Mouse (Mus musculus): ENCODE results near the gene C530008M17Rik. TPM values are rescaled to one million over a fixed set of nuclear protein-coding genes. Genes with fewer than 3 reads are reported as not detected.

Gene C530008M17Rik
- polyA plus RNA-seq, 1 experiment from 2014 or later = 63.6 TPM

GRCm38 (mm10) chr5:76866819-76867218 lies 210.5 kb downstream of the C530008M17Rik start:
- H3K27ac ChIP-seq (ENCODE audit: low read depth, low read length) = no peak overlapping the region
- H3K4me2 ChIP-seq (ENCODE audit: low read depth, low read length) = no peak overlapping the region
- no peaks in the 10 kb centered on the region for H3K27me3 ChIP-seq (ENCODE audit: control insufficient read depth, insufficient read depth, low read length)
- H3K9ac ChIP-seq (replicated peaks; ENCODE audit: low read depth, low read length) = no peak overlapping the region
- H3K4me1 ChIP-seq (ENCODE audit: control insufficient read depth, insufficient read depth, low read length) = no peaks in the 10 kb centered on the region
- H3K4me3 ChIP-seq (ENCODE audit: low read depth, low read length) = no peak overlapping the region
- H3K36me3 ChIP-seq (ENCODE audit: control insufficient read depth, insufficient read depth, low read length) = peaks cover 22% of the 10 kb centered on the region
- WGBS = 76% methylated on average over 8 of the region's 8 CpGs
- no peak for ATAC-seq (ENCODE audit: low read depth)
- H3K9me3 ChIP-seq (ENCODE audit: control insufficient read depth, low read length) = no peaks in the 10 kb centered on the region

GRCm38 (mm10) chr5:76868693-76869286 lies 212.5 kb downstream of the C530008M17Rik start:
- H3K36me3 ChIP-seq (ENCODE audit: control insufficient read depth, insufficient read depth, low read length) = peaks cover 29% of the 10 kb centered on the region
- 29% methylated on average over 16 of the region's 16 CpGs for WGBS
- peak; percentile 90 for ATAC-seq (ENCODE audit: low read depth)

GRCm38 (mm10) chr5:76869553-76869952 lies 213.2 kb downstream of the C530008M17Rik start:
- no peak overlapping the region for H3K27ac ChIP-seq (ENCODE audit: low read depth, low read length)
- WGBS = 62% methylated on average over 6 of the region's 6 CpGs
- peak overlapping the region; percentile 28; the same call in 1 of the 2 replicates for H3K4me2 ChIP-seq (ENCODE audit: low read depth, low read length)
- no peak for ATAC-seq (ENCODE audit: low read depth)
- no peaks in the 10 kb centered on the region for H3K9me3 ChIP-seq (ENCODE audit: control insufficient read depth, low read length)
- no peak overlapping the region for H3K4me3 ChIP-seq (ENCODE audit: low read depth, low read length)
- H3K36me3 ChIP-seq (ENCODE audit: control insufficient read depth, insufficient read depth, low read length) = peaks cover 33% of the 10 kb centered on the region
- H3K27me3 ChIP-seq (ENCODE audit: control insufficient read depth, insufficient read depth, low read length) = no peaks in the 10 kb centered on the region
- no peaks in the 10 kb centered on the region for H3K4me1 ChIP-seq (ENCODE audit: control insufficient read depth, insufficient read depth, low read length)
- H3K9ac ChIP-seq (replicated peaks; ENCODE audit: low read depth, low read length) = no peak overlapping the region

More at GRCm38 (mm10) chr5:76868693-76869286, 212.5 kb downstream of the C530008M17Rik start:
- Histone ChIP-seq H3K4me1 (ENCODE audit: control insufficient read depth, insufficient read depth, low read length) (no peaks in the 10 kb centered on the region), H3K4me2 (ENCODE audit: low read depth, low read length) (peak overlapping the region; percentile 28), H3K4me3 (ENCODE audit: low read depth, low read length) (no peak overlapping the region; the same call in 1 of the 2 replicates), H3K9ac (replicated peaks; ENCODE audit: low read depth, low read length) (no peak overlapping the region), H3K9me3 (ENCODE audit: control insufficient read depth, low read length) (no peaks in the 10 kb centered on the region), H3K27ac (ENCODE audit: low read depth, low read length) (no peak overlapping the region), H3K27me3 (ENCODE audit: control insufficient read depth, insufficient read depth, low read length) (no peaks in the 10 kb centered on the region)

- peaks cover 25% of the 10 kb centered on the region for H3K36me3 ChIP-seq (ENCODE audit: control insufficient read depth, insufficient read depth, low read length)
- H3K4me3 ChIP-seq (ENCODE audit: low read depth, low read length) = no peak overlapping the region
- H3K4me1 ChIP-seq (ENCODE audit: control insufficient read depth, insufficient read depth, low read length) = no peaks in the 10 kb centered on the region
- no peak overlapping the region for H3K9ac ChIP-seq (replicated peaks; ENCODE audit: low read depth, low read length)
- WGBS = 91% methylated on average over 25 of the region's 25 CpGs
- no peak overlapping the region for H3K27ac ChIP-seq (ENCODE audit: low read depth, low read length)
- H3K9me3 ChIP-seq (ENCODE audit: control insufficient read depth, low read length) = no peaks in the 10 kb centered on the region
- no peak for ATAC-seq (ENCODE audit: low read depth)
- H3K27me3 ChIP-seq (ENCODE audit: control insufficient read depth, insufficient read depth, low read length) = no peaks in the 10 kb centered on the region
- H3K4me2 ChIP-seq (ENCODE audit: low read depth, low read length) = no peak overlapping the region
Measured at GRCm38 (mm10) chr5:76876106-76876758, 219.9 kb downstream of the C530008M17Rik start.

GRCm38 (mm10) chr5:76884107-76884506 lies 227.8 kb downstream of the C530008M17Rik start:
- Histone ChIP-seq H3K4me3 (ENCODE audit: low read depth, low read length) (no peak overlapping the region), H3K4me2 (ENCODE audit: low read depth, low read length) (no peak overlapping the region), H3K9me3 (ENCODE audit: control insufficient read depth, low read length) (no peaks in the 10 kb centered on the region), H3K4me1 (ENCODE audit: control insufficient read depth, insufficient read depth, low read length) (no peaks in the 10 kb centered on the region), H3K36me3 (ENCODE audit: control insufficient read depth, insufficient read depth, low read length) (peaks cover 14% of the 10 kb centered on the region), H3K27ac (ENCODE audit: low read depth, low read length) (no peak overlapping the region), H3K27me3 (ENCODE audit: control insufficient read depth, insufficient read depth, low read length) (no peaks in the 10 kb centered on the region), H3K9ac (replicated peaks; ENCODE audit: low read depth, low read length) (no peak overlapping the region)
- WGBS = 100% methylated on average over 1 of the region's 1 CpGs
- ATAC-seq (ENCODE audit: low read depth) = no peak

- H3K9me3 ChIP-seq (ENCODE audit: control insufficient read depth, low read length) = no peaks in the 10 kb centered on the region
- no peak overlapping the region for H3K4me3 ChIP-seq (ENCODE audit: low read depth, low read length)
- no peak for ATAC-seq (ENCODE audit: low read depth)
- no peak overlapping the region for H3K9ac ChIP-seq (replicated peaks; ENCODE audit: low read depth, low read length)
- no peak overlapping the region for H3K4me2 ChIP-seq (ENCODE audit: low read depth, low read length)
- H3K27ac ChIP-seq (ENCODE audit: low read depth, low read length) = no peak overlapping the region
- WGBS = 96% methylated on average over 2 of the region's 2 CpGs
- no peaks in the 10 kb centered on the region for H3K27me3 ChIP-seq (ENCODE audit: control insufficient read depth, insufficient read depth, low read length)
- H3K36me3 ChIP-seq (ENCODE audit: control insufficient read depth, insufficient read depth, low read length) = peaks cover 25% of the 10 kb centered on the region
- no peaks in the 10 kb centered on the region for H3K4me1 ChIP-seq (ENCODE audit: control insufficient read depth, insufficient read depth, low read length)
Measured at GRCm38 (mm10) chr5:76887011-76887410, 230.7 kb downstream of the C530008M17Rik start.

GRCm38 (mm10) chr5:76892608-76893007 lies 236.3 kb downstream of the C530008M17Rik start:
- 90% methylated on average over 2 of the region's 2 CpGs for WGBS
- H3K4me3 ChIP-seq (ENCODE audit: low read depth, low read length) = no peak overlapping the region
- no peak overlapping the region for H3K9ac ChIP-seq (replicated peaks; ENCODE audit: low read depth, low read length)
- H3K27me3 ChIP-seq (ENCODE audit: control insufficient read depth, insufficient read depth, low read length) = no peaks in the 10 kb centered on the region
- ATAC-seq (ENCODE audit: low read depth) = no peak
- H3K9me3 ChIP-seq (ENCODE audit: control insufficient read depth, low read length) = no peaks in the 10 kb centered on the region
- H3K4me1 ChIP-seq (ENCODE audit: control insufficient read depth, insufficient read depth, low read length) = no peaks in the 10 kb centered on the region
- peaks cover 27% of the 10 kb centered on the region for H3K36me3 ChIP-seq (ENCODE audit: control insufficient read depth, insufficient read depth, low read length)
- no peak overlapping the region for H3K4me2 ChIP-seq (ENCODE audit: low read depth, low read length)
- H3K27ac ChIP-seq (ENCODE audit: low read depth, low read length) = no peak overlapping the region

GRCm38 (mm10) chr5:76893084-76893483 lies 236.8 kb downstream of the C530008M17Rik start:
- ATAC-seq (ENCODE audit: low read depth) = no peak
- no peaks in the 10 kb centered on the region for H3K27me3 ChIP-seq (ENCODE audit: control insufficient read depth, insufficient read depth, low read length)
- no peak overlapping the region for H3K9ac ChIP-seq (replicated peaks; ENCODE audit: low read depth, low read length)
- H3K36me3 ChIP-seq (ENCODE audit: control insufficient read depth, insufficient read depth, low read length) = peaks cover 27% of the 10 kb centered on the region
- no peaks in the 10 kb centered on the region for H3K9me3 ChIP-seq (ENCODE audit: control insufficient read depth, low read length)
- H3K4me2 ChIP-seq (ENCODE audit: low read depth, low read length) = no peak overlapping the region
- H3K4me3 ChIP-seq (ENCODE audit: low read depth, low read length) = no peak overlapping the region
- no peak overlapping the region for H3K27ac ChIP-seq (ENCODE audit: low read depth, low read length)
- H3K4me1 ChIP-seq (ENCODE audit: control insufficient read depth, insufficient read depth, low read length) = no peaks in the 10 kb centered on the region
- WGBS = 83% methylated on average over 2 of the region's 2 CpGs

- Histone ChIP-seq H3K9me3 (ENCODE audit: control insufficient read depth, low read length) (no peaks in the 10 kb centered on the region), H3K9ac (replicated peaks; ENCODE audit: low read depth, low read length) (no peak overlapping the region), H3K4me2 (ENCODE audit: low read depth, low read length) (no peak overlapping the region), H3K27me3 (ENCODE audit: control insufficient read depth, insufficient read depth, low read length) (no peaks in the 10 kb centered on the region), H3K4me3 (ENCODE audit: low read depth, low read length) (no peak overlapping the region), H3K36me3 (ENCODE audit: control insufficient read depth, insufficient read depth, low read length) (no peaks in the 10 kb centered on the region), H3K27ac (ENCODE audit: low read depth, low read length) (no peak overlapping the region), H3K4me1 (ENCODE audit: control insufficient read depth, insufficient read depth, low read length) (peaks cover 4% of the 10 kb centered on the region; the same call in 1 of the 2 replicates)
- no peak for ATAC-seq (ENCODE audit: low read depth)
- WGBS = 85% methylated on average over 4 of the region's 4 CpGs
Measured at GRCm38 (mm10) chr5:76902131-76902530, 245.8 kb downstream of the C530008M17Rik start.
